In genomic region chr5:142921074-142921459, GRCm38 (mm10) we compare ENCODE assay signal across 11 mouse cellular contexts. TPM values are rescaled to one million over a fixed set of nuclear protein-coding genes. Genes with fewer than 3 reads are reported as not detected.
DNase-seq lines count a peak whose midpoint lies in the region; ATAC-seq and TF ChIP-seq lines count a peak whose summit lies in the region.
"Had no signal": no experiment of that assay in that cellular context is flagged by ENCODE, and none has a peak within 500 bp of the region (broad histone marks: within the 10 kb centered on the region; RNA-seq: fewer than 3 reads in every experiment).

No protein-coding gene starts in this region.

- TF ChIP-seq CTCF in spleen, adult 2 months (IDR thresholded peaks at IDR 0.05; ENCODE audit: extremely low read depth, insufficient read depth, insufficient read length, insufficient replicate concordance) = no peak
- no peak for TF ChIP-seq CTCF in liver, embryonic 14.5 days (IDR thresholded peaks at IDR 0.05; ENCODE audit: low read depth)
- no peak for TF ChIP-seq CTCF in cerebellum, adult 2 months (IDR thresholded peaks at IDR 0.05; ENCODE audit: borderline replicate concordance, insufficient read depth, low read depth, low read length)

- TF ChIP-seq POLR2A in spleen, adult 2 months (IDR thresholded peaks at IDR 0.05; ENCODE audit: low read depth, low read length) = no peak
- TF ChIP-seq POLR2A in cerebellum, adult 2 months (IDR thresholded peaks at IDR 0.05; ENCODE audit: borderline replicate concordance, insufficient read depth, low read length) = no peak

- peak overlapping the region; percentile 20 for H3K4me2 ChIP-seq in heart, embryonic 12.5 days
- H3K4me2 ChIP-seq in liver, embryonic 14.5 days (ENCODE audit: low read depth) = peak overlapping the region; percentile 70
- H3K4me2 ChIP-seq: forebrain, embryonic 12.5 days had no signal

- H3K27ac ChIP-seq in heart, embryonic 12.5 days (ENCODE audit: poor library complexity, severe bottlenecking) = peak overlapping the region; percentile 78
- peak overlapping the region; percentile 93 for H3K27ac ChIP-seq in spleen, adult 2 months (ENCODE audit: insufficient read depth, low read length)
- H3K27ac ChIP-seq in liver, embryonic 14.5 days = peak overlapping the region; percentile 98
- H3K27ac ChIP-seq in cerebellum, adult 2 months (ENCODE audit: insufficient read depth, low read length) = no peak overlapping the region
- H3K27ac ChIP-seq: forebrain, embryonic 12.5 days had no signal

- H3K9me3 ChIP-seq in heart, embryonic 12.5 days (replicated peaks) = no peaks in the 10 kb centered on the region
- no peaks in the 10 kb centered on the region for H3K9me3 ChIP-seq in liver, embryonic 14.5 days (ENCODE audit: control insufficient read depth, low read length)
- H3K9me3 ChIP-seq: forebrain, embryonic 12.5 days had no signal

- H3K27me3 ChIP-seq in heart, embryonic 12.5 days (replicated peaks) = no peaks in the 10 kb centered on the region
- no peaks in the 10 kb centered on the region for H3K27me3 ChIP-seq in spleen, adult 2 months (ENCODE audit: control insufficient read depth, insufficient read depth, low read length)
- H3K27me3 ChIP-seq in liver, embryonic 14.5 days (ENCODE audit: control insufficient read depth, insufficient read depth, low read length) = no peaks in the 10 kb centered on the region
- H3K27me3 ChIP-seq in cerebellum, adult 2 months (ENCODE audit: control insufficient read depth, insufficient read depth, low read length) = no peaks in the 10 kb centered on the region
- H3K27me3 ChIP-seq: forebrain, embryonic 12.5 days had no signal

- peak overlapping the region; percentile 5; the same call in 1 of the 2 replicates for H3K9ac ChIP-seq in heart, embryonic 12.5 days
- peak overlapping the region; percentile 65 for H3K9ac ChIP-seq in liver, embryonic 14.5 days (replicated peaks)
- H3K9ac ChIP-seq: forebrain, embryonic 12.5 days had no signal

- TF ChIP-seq EP300 in liver, embryonic 14.5 days (IDR thresholded peaks at IDR 0.05; ENCODE audit: low read depth) = no peak

- no peaks in the 10 kb centered on the region for H3K36me3 ChIP-seq in heart, embryonic 12.5 days
- H3K36me3 ChIP-seq in spleen, adult 2 months (ENCODE audit: control insufficient read depth, insufficient read depth, low read length) = no peaks in the 10 kb centered on the region
- H3K36me3 ChIP-seq in liver, embryonic 14.5 days (replicated peaks; ENCODE audit: control insufficient read depth, insufficient read depth, low read depth) = no peaks in the 10 kb centered on the region
- H3K36me3 ChIP-seq: forebrain, embryonic 12.5 days had no signal

- no peak overlapping the region for H3K4me3 ChIP-seq in heart, embryonic 12.5 days
- H3K4me3 ChIP-seq in spleen, adult 2 months (ENCODE audit: extremely low read depth, insufficient read depth, insufficient read length) = peak overlapping the region; percentile 25; the same call in 1 of the 2 replicates
- peak overlapping the region; percentile 18 to 31; a peak in 3 of 4 replicates for H3K4me3 ChIP-seq in liver, embryonic 14.5 days (ENCODE audit: insufficient read depth in 1 of 2, low read depth in 2 of 2, low read length in 2 of 2)
- H3K4me3 ChIP-seq in cerebellum, adult 2 months (replicated peaks; ENCODE audit: insufficient read depth, low read depth, low read length) = no peak overlapping the region
- H3K4me3 ChIP-seq: forebrain, embryonic 12.5 days had no signal

- ATAC-seq in heart, embryonic 12.5 days (ENCODE audit: insufficient number of reproducible peaks, low FRiP score) = no peak
- peak; percentile 15; the same call in 1 of the 2 replicates for ATAC-seq in liver, embryonic 14.5 days (ENCODE audit: insufficient read depth)

- 47% methylated on average over 6 of the region's 6 CpGs for WGBS in heart, embryonic 12.5 days
- WGBS in spleen, adult 2 months = 41% methylated on average over 6 of the region's 6 CpGs
- 17% methylated on average over 6 of the region's 6 CpGs for WGBS in liver, embryonic 14.5 days (ENCODE audit: insufficient replicate concordance)
- WGBS in cerebellum, adult 2 months = 81% methylated on average over 6 of the region's 6 CpGs

- DNase-seq in heart, postnatal 4 days = no peak
- DNase-seq in spleen, adult 2 months (ENCODE audit: low read depth in 1 of 2, low spot score in 2 of 2) = no peak
- no peak for DNase-seq in spleen, postnatal 36 days (ENCODE audit: low spot score in 2 of 2)
- DNase-seq in liver, embryonic 14.5 days (ENCODE audit: low read depth in 3 of 3, low spot score in 3 of 3) = no peak
- no peak for DNase-seq in layer of hippocampus, postnatal 14 days (ENCODE audit: low spot score in 2 of 2)
- DNase-seq in cerebellum, adult 2 months = no peak
- DNase-seq in retina, embryonic 14.5 days (ENCODE audit: low spot score) = no peak
- DNase-seq: cerebellum, adult 9-11 months had no signal

- peaks cover 26% of the 10 kb centered on the region for H3K4me1 ChIP-seq in heart, embryonic 12.5 days (replicated peaks)
- H3K4me1 ChIP-seq in spleen, adult 2 months (ENCODE audit: control insufficient read depth, insufficient read depth, insufficient read length) = peaks cover 24% of the 10 kb centered on the region; the same call in 1 of the 2 replicates
- H3K4me1 ChIP-seq in liver, embryonic 14.5 days (replicated peaks; ENCODE audit: control insufficient read depth in 2 of 2, insufficient read depth in 2 of 2, low read length in 1 of 2) = peaks cover 36 to 51% of the 10 kb centered on the region in 2 experiments
- no peaks in the 10 kb centered on the region for H3K4me1 ChIP-seq in cerebellum, adult 2 months (ENCODE audit: control insufficient read depth, insufficient read depth, low read length)

RNA-seq across cellular contexts. Expression of gene Actb, which starts 14.5 kb away (rescaled TPM):
- polyA plus RNA-seq in heart, embryonic 12.5 days (2016; fragmentation: Nextera tagmentation; extraction: Ambion mirVana) = 6,292 and 6,382 TPM in 2 replicates
- total RNA-seq in heart, postnatal 4 days (2021) = 1,000 to 10,000 TPM; 2,345 to 2,495 TPM
- polyA plus RNA-seq in spleen, adult 2 months (2012; rRNA removed) = 6,692 and 9,830 TPM in 2 replicates
- 776 and 920 TPM in 2 replicates for polyA plus RNA-seq in liver, embryonic 14.5 days (2012; rRNA removed)
- polyA plus RNA-seq in liver, embryonic 14.5 days (2014; fragmentation: Nextera tagmentation; extraction: Ambion mirVana) = 7,259 and 7,802 TPM in 2 replicates
- total RNA-seq in layer of hippocampus, postnatal 14 days (2021) = 1,000 to 10,000 TPM; 3,650 to 3,993 TPM
- polyA plus RNA-seq in cerebellum, adult 2 months (2012; rRNA removed) = 2,136 and 2,149 TPM in 2 replicates

RNA-seq across cellular contexts. Expression of gene Fbxl18, which starts 25.8 kb away (rescaled TPM):
- 11.5 and 12.9 TPM in 2 replicates for polyA plus RNA-seq in heart, embryonic 12.5 days (2016; fragmentation: Nextera tagmentation; extraction: Ambion mirVana)
- total RNA-seq in heart, postnatal 4 days (2021) = 1 to 10 TPM; 9.4 to 9.5 TPM
- 15.8 and 22.1 TPM in 2 replicates for polyA plus RNA-seq in spleen, adult 2 months (2012; rRNA removed)
- polyA plus RNA-seq in liver, embryonic 14.5 days (2012; rRNA removed) = 1.9 and 2.2 TPM in 2 replicates
- 1.6 and 2.0 TPM in 2 replicates for polyA plus RNA-seq in liver, embryonic 14.5 days (2014; fragmentation: Nextera tagmentation; extraction: Ambion mirVana)
- total RNA-seq in layer of hippocampus, postnatal 14 days (2021) = 10 to 100 TPM; 43.1 to 46.7 TPM
- polyA plus RNA-seq in cerebellum, adult 2 months (2012; rRNA removed) = 22.3 TPM in 2 replicates

RNA-seq across cellular contexts. Expression of gene Fscn1, which starts 39.1 kb away (rescaled TPM):
- polyA plus RNA-seq in heart, embryonic 12.5 days (2016; fragmentation: Nextera tagmentation; extraction: Ambion mirVana) = 201 and 205 TPM in 2 replicates
- total RNA-seq in heart, postnatal 4 days (2021) = 100 to 1,000 TPM; 145 to 173 TPM
- polyA plus RNA-seq in spleen, adult 2 months (2012; rRNA removed) = 33.7 and 59.8 TPM in 2 replicates
- 21.1 and 25.3 TPM in 2 replicates for polyA plus RNA-seq in liver, embryonic 14.5 days (2012; rRNA removed)
- 19.3 and 21.4 TPM in 2 replicates for polyA plus RNA-seq in liver, embryonic 14.5 days (2014; fragmentation: Nextera tagmentation; extraction: Ambion mirVana)
- total RNA-seq in layer of hippocampus, postnatal 14 days (2021) = 100 to 1,000 TPM; 304 to 311 TPM
- 110 and 115 TPM in 2 replicates for polyA plus RNA-seq in cerebellum, adult 2 months (2012; rRNA removed)
- total RNA-seq: megakaryocyte-erythroid progenitor cell, adult 5-6 weeks had no signal

Comparison
In these comparisons a context has a peak if more than half of its experiments do, and no peak if none do; other contexts are left out.
1. H3K4me3 ChIP-seq: peak in spleen, adult 2 months (single experiment) and liver, embryonic 14.5 days (2 of 2); none in heart, embryonic 12.5 days (single experiment) and cerebellum, adult 2 months (single experiment).